9 mouse cellular contexts compared by ENCODE assay signal in genomic region chr16:34440019-34440615, GRCm38 (mm10).
A peak's percentile ranks its signal among the peaks of the same experiment; 100 is the strongest.
DNase-seq lines count a peak whose midpoint lies in the region; ATAC-seq and TF ChIP-seq lines count a peak whose summit lies in the region.
"Had no signal": no experiment of that assay in that cellular context is flagged by ENCODE, and none has a peak within 500 bp of the region (broad histone marks: within the 10 kb centered on the region; RNA-seq: fewer than 3 reads in every experiment).

No protein-coding gene starts in this region.

- H3K4me1 ChIP-seq in forebrain, embryonic 14.5 days (ENCODE audit: control insufficient read depth, insufficient read depth, low read length): peaks cover 17% of the 10 kb centered on the region
- H3K4me1 ChIP-seq in forebrain, embryonic 10.5 days: peaks cover 10% of the 10 kb centered on the region
- H3K4me1 ChIP-seq in lung, embryonic 14.5 days (ENCODE audit: insufficient read depth): peaks cover 28% of the 10 kb centered on the region
- peaks cover 18% of the 10 kb centered on the region for H3K4me1 ChIP-seq in hindbrain, postnatal 0 days (ENCODE audit: insufficient read depth, low read length)

- H3K9ac ChIP-seq in forebrain, embryonic 14.5 days (ENCODE audit: low read length): no peak overlapping the region
- H3K9ac ChIP-seq in lung, embryonic 14.5 days: no peak overlapping the region
- H3K9ac ChIP-seq in hindbrain, postnatal 0 days (replicated peaks; ENCODE audit: low read length): no peak overlapping the region

- H3K27ac ChIP-seq in forebrain, embryonic 14.5 days (ENCODE audit: low read depth, low read length): no peak overlapping the region
- H3K27ac ChIP-seq in forebrain, embryonic 10.5 days: no peak overlapping the region
- peak overlapping the region; percentile 88 for H3K27ac ChIP-seq in lung, embryonic 14.5 days (ENCODE audit: low read depth)
- no peak overlapping the region for H3K27ac ChIP-seq in hindbrain, postnatal 0 days

- H3K4me2 ChIP-seq in forebrain, embryonic 14.5 days (ENCODE audit: low read length): no peak overlapping the region
- H3K4me2 ChIP-seq in lung, embryonic 14.5 days: no peak overlapping the region
- H3K4me2 ChIP-seq in hindbrain, postnatal 0 days (ENCODE audit: low read depth, low read length): no peak overlapping the region

- no peak for ATAC-seq in forebrain, embryonic 14.5 days
- no peak for ATAC-seq in lung, embryonic 14.5 days (ENCODE audit: insufficient read depth)
- ATAC-seq in hindbrain, postnatal 0 days: 0 out of 2 replicates have a peak, but pooled peaks have one; percentile 41

- no peaks in the 10 kb centered on the region for H3K27me3 ChIP-seq in forebrain, embryonic 14.5 days (replicated peaks; ENCODE audit: control insufficient read depth, insufficient read depth, low read length)
- H3K27me3 ChIP-seq in forebrain, embryonic 10.5 days (ENCODE audit: poor library complexity, severe bottlenecking): no peaks in the 10 kb centered on the region
- H3K27me3 ChIP-seq in lung, embryonic 14.5 days (ENCODE audit: insufficient read depth, low read length): no peaks in the 10 kb centered on the region
- H3K27me3 ChIP-seq in hindbrain, postnatal 0 days (ENCODE audit: insufficient read depth, low read length): no peaks in the 10 kb centered on the region

- no peaks in the 10 kb centered on the region for H3K9me3 ChIP-seq in forebrain, embryonic 14.5 days (replicated peaks; ENCODE audit: control insufficient read depth, low read length)
- H3K9me3 ChIP-seq in forebrain, embryonic 10.5 days: no peaks in the 10 kb centered on the region
- H3K9me3 ChIP-seq in lung, embryonic 14.5 days (ENCODE audit: low read depth, low read length): no peaks in the 10 kb centered on the region
- no peaks in the 10 kb centered on the region for H3K9me3 ChIP-seq in hindbrain, postnatal 0 days (ENCODE audit: low read length)

- no peak for TF ChIP-seq CTCF in lung, embryonic 14.5 days (IDR thresholded peaks at IDR 0.05; ENCODE audit: low read depth)
- no peak for TF ChIP-seq CTCF in hindbrain, postnatal 0 days (IDR thresholded peaks at IDR 0.05; ENCODE audit: low read depth)

- H3K4me3 ChIP-seq in forebrain, embryonic 14.5 days (ENCODE audit: low read depth, low read length): no peak overlapping the region
- no peak overlapping the region for H3K4me3 ChIP-seq in forebrain, embryonic 10.5 days
- H3K4me3 ChIP-seq in lung, embryonic 14.5 days (ENCODE audit: low read depth, low read length): no peak overlapping the region
- H3K4me3 ChIP-seq in hindbrain, postnatal 0 days (ENCODE audit: low read length): no peak overlapping the region

- H3K36me3 ChIP-seq in forebrain, embryonic 14.5 days (ENCODE audit: control insufficient read depth, insufficient read depth, low read length): no peaks in the 10 kb centered on the region
- H3K36me3 ChIP-seq in forebrain, embryonic 10.5 days (replicated peaks): no peaks in the 10 kb centered on the region
- no peaks in the 10 kb centered on the region for H3K36me3 ChIP-seq in lung, embryonic 14.5 days (ENCODE audit: insufficient read depth)
- no peaks in the 10 kb centered on the region for H3K36me3 ChIP-seq in hindbrain, postnatal 0 days (ENCODE audit: insufficient read depth, low read length)

- 79% methylated on average over 8 of the region's 8 CpGs for WGBS in forebrain, embryonic 14.5 days
- 92% methylated on average over 8 of the region's 8 CpGs for WGBS in forebrain, embryonic 10.5 days
- 46% methylated on average over 8 of the region's 8 CpGs for WGBS in lung, embryonic 14.5 days
- WGBS in hindbrain, postnatal 0 days: 54% methylated on average over 8 of the region's 8 CpGs

- DNase-seq in forebrain, embryonic 14.5 days (ENCODE audit: low spot score): peak; percentile 56
- no peak for DNase-seq in forebrain, embryonic 10.5 days (ENCODE audit: extremely low spot score, low spot score)
- peak; percentile 87 for DNase-seq in lung, embryonic 14.5 days
- DNase-seq in lung, postnatal 36 days: no peak
- peak; percentile 78 for DNase-seq in hindbrain, postnatal 0 days (ENCODE audit: low spot score)
- peak; percentile 62 to 68 for DNase-seq in right cerebral cortex, postnatal 10 days (ENCODE audit: low spot score in 2 of 2)
- no peak for DNase-seq in ovary, adult 18-20 months (ENCODE audit: low spot score)
- DNase-seq in layer of hippocampus, postnatal 25 days (ENCODE audit: extremely low spot score in 1 of 2, low spot score in 1 of 2): no peak
- DNase-seq: gastrocnemius, postnatal 25 days had no signal

Comparison
In these comparisons a context has a peak if more than half of its experiments do, and no peak if none do; other contexts are left out.
1. DNase-seq: peak in forebrain, embryonic 14.5 days (single experiment), lung, embryonic 14.5 days (single experiment), hindbrain, postnatal 0 days (single experiment) and right cerebral cortex, postnatal 10 days (2 of 2); none in forebrain, embryonic 10.5 days (single experiment), lung, postnatal 36 days (single experiment), ovary, adult 18-20 months (single experiment) and layer of hippocampus, postnatal 25 days (0 of 2).